Mouse (Mus musculus): ENCODE measurements around the gene Muc3.

- TF ChIP-seq ZC3H11A (IDR thresholded peaks at IDR 0.05; ENCODE audit: low read depth, low read length) (no peak), POLR2A (IDR thresholded peaks at IDR 0.05; ENCODE audit: control insufficient read depth in 1 of 2, insufficient read depth in 1 of 2, low read depth in 1 of 2, low read length in 2 of 2, poor library complexity in 1 of 2) (no peak), CHD1 (IDR thresholded peaks at IDR 0.05; ENCODE audit: low read depth, low read length) (no peak), CTCF (IDR thresholded peaks at IDR 0.05 in 2 of 3, conservative IDR thresholded peaks at IDR 0.05 in 1 of 3; ENCODE audit: control insufficient read depth in 1 of 3, insufficient read depth in 1 of 3, low read depth in 2 of 3, low read length in 3 of 3, poor library complexity in 1 of 3, severe bottlenecking in 1 of 3) (no peak)
Observed at GRCm38 (mm10) chr5:137170836-137171380, 21.8 kb upstream of the Muc3 start.

Measured in MEL (cell line).